Mouse (Mus musculus) kidney, adult 9 months (tissue): ENCODE measurements around the gene Olfr315.
"Not testable (repeated sequence)": the region's sequence is repeated elsewhere in the genome, so short reads cannot be mapped to it uniquely, and the experiment has no call there.

ENCODE experiments used
- DNase-seq: peaks from one replicate; pipeline ENCODE4 v3.0.0; 2022

Gene Olfr315

DNA sequence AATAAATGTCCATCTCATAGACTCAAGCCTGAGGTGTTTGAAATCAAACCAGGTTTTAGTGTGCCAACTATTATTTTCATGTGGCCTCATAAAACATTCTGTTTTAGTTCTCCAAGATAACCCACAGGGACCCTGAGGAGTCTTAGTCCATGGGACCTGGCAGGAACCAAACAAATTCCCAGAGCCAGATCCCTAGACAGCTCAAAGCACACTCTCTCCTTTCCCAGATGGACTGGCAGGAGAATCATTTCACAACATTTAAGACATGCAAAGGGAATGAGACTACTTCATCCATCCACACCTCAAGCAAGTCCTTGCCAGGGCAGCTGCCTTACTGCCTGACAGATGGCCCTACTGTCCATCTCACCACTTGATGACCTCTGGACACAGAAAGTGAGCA is 55.9 kb downstream of the Olfr315 start, which contains the start of gene Olfr312:
Gene Olfr312 (plus strand): TSS at position 301 of the 400 bp plus-strand sequence.
- DNase-seq = not testable (repeated sequence)

DNA sequence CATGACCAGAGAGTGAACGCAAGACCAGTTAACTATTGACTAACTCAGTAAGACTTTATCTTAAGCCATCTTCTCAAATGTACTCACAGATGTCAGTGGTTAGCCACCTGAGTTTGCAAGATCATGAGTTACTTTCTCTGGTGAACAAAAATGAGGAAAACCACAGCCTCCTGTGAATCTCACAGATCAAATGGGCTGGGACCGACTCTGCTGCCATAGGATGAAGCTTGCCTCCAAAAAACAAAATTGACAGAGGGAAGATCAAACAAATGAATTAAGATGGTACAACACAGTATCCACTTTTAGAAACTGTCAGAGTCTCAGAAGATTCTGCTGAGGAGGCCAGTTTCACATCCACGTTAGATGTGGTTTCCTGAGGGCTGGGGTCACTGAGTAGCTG is 56.8 kb downstream of the Olfr315 start:
- DNase-seq = no peak
